Mouse (Mus musculus): ENCODE measurements around the gene Tinf2.
A peak's percentile ranks its signal among the peaks of the same experiment; 100 is the strongest.

The Tinf2 gene

GRCm38 (mm10) chr14:55702761-55703160, 21.1 kb upstream of the Tinf2 start:
- no peak for DNase-seq (ENCODE audit: low spot score)

- DNase-seq (ENCODE audit: low spot score), result no peak
Observed at GRCm38 (mm10) chr14:55701131-55701530, 19.5 kb upstream of the Tinf2 start.

GRCm38 (mm10) chr14:55697226-55697625, 15.6 kb upstream of the Tinf2 start:
- DNase-seq (ENCODE audit: low spot score), result no peak

- DNase-seq (ENCODE audit: low spot score), result no peak
Observed at GRCm38 (mm10) chr14:55689433-55689832, 7.8 kb upstream of the Tinf2 start.

GRCm38 (mm10) chr14:55682118-55682493, 486 bp upstream of the Tinf2 start:
- no peak for DNase-seq (ENCODE audit: low spot score)

- no peak for DNase-seq (ENCODE audit: low spot score)
Observed at GRCm38 (mm10) chr14:55677615-55678014, 4.0 kb downstream of the Tinf2 start.

GRCm38 (mm10) chr14:55672741-55673060, 8.9 kb downstream of the Tinf2 start:
- DNase-seq (ENCODE audit: low spot score), result no peak

GRCm38 (mm10) chr14:55671833-55672740, 9.5 kb downstream of the Tinf2 start, which contains the start of the genes Gmpr2 and Nedd8:
TSS of gene Gmpr2 (plus strand) at chr14:55671941.
TSS of gene Nedd8 (minus strand) at chr14:55672124.
- peak; percentile 92 for DNase-seq (ENCODE audit: low spot score)

- peak; percentile 6 for DNase-seq (ENCODE audit: low spot score)
Observed at GRCm38 (mm10) chr14:55671486-55671832, 10.2 kb downstream of the Tinf2 start.

GRCm38 (mm10) chr14:55660636-55661035, 21.0 kb downstream of the Tinf2 start:
- DNase-seq (ENCODE audit: low spot score), result no peak

GRCm38 (mm10) chr14:55659960-55660573, 21.6 kb downstream of the Tinf2 start, which contains the start of gene Mdp1:
TSS of gene Mdp1 (minus strand) at chr14:55660508.
- peak; percentile 83 for DNase-seq (ENCODE audit: low spot score)

GRCm38 (mm10) chr14:55658011-55658410, 23.6 kb downstream of the Tinf2 start:
- DNase-seq (ENCODE audit: low spot score), result no peak

GRCm38 (mm10) chr14:55656935-55657334, 24.7 kb downstream of the Tinf2 start:
- no peak for DNase-seq (ENCODE audit: low spot score)

GRCm38 (mm10) chr14:55651528-55651927, 30.1 kb downstream of the Tinf2 start:
- DNase-seq (ENCODE audit: low spot score), result no peak

- DNase-seq (ENCODE audit: low spot score), result no peak
Observed at GRCm38 (mm10) chr14:55649884-55650283, 31.7 kb downstream of the Tinf2 start, which contains the start of gene Tssk4. TSS of gene Tssk4 (plus strand) at chr14:55650184.

- DNase-seq (ENCODE audit: low spot score), result peak; percentile 47
Observed at GRCm38 (mm10) chr14:55644261-55644888, 37.2 kb downstream of the Tinf2 start.

- peak; percentile 81 for DNase-seq (ENCODE audit: low spot score)
Observed at GRCm38 (mm10) chr14:55643060-55643907, 38.3 kb downstream of the Tinf2 start, which contains the start of gene Tm9sf1. TSS of gene Tm9sf1 (minus strand) at chr14:55643806.

- DNase-seq (ENCODE audit: low spot score), result no peak
Observed at GRCm38 (mm10) chr14:55642679-55643059, 39.0 kb downstream of the Tinf2 start.

- no peak for DNase-seq (ENCODE audit: low spot score)
Observed at GRCm38 (mm10) chr14:55641291-55641690, 40.3 kb downstream of the Tinf2 start.

GRCm38 (mm10) chr14:55640816-55641215, 40.8 kb downstream of the Tinf2 start:
- no peak for DNase-seq (ENCODE audit: low spot score)

- no peak for DNase-seq (ENCODE audit: low spot score)
Observed at GRCm38 (mm10) chr14:55637795-55638194, 43.8 kb downstream of the Tinf2 start, which contains the start of gene Gm49378. TSS of gene Gm49378 (minus strand) at chr14:55637895.

GRCm38 (mm10) chr14:55635523-55636007, 46.1 kb downstream of the Tinf2 start, which contains the start of gene Ipo4:
TSS of gene Ipo4 (minus strand) at chr14:55635957.
- peak; percentile 90 for DNase-seq (ENCODE audit: low spot score)
